17 mouse cellular contexts compared by ENCODE assay signal in the genomic region with DNA sequence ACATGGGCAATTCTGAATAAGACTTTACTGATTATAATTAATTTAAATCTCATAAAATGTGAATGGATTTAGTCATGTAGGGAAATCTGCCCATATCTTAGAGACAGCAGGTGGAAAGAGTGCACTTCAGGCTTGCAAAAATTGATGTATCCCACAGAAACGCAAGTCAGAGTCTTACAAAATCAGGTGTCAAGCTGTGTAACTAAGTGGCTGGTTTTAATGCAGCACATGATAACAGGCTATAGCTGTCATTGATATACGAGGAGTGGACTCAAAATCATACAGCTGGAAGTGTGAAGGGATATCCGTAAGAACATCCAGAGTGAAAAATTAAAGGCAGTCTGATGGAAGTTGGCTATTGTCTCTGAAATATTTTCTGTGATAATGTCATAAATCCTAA.
A peak's percentile ranks its signal among the peaks of the same experiment; 100 is the strongest.
DNase-seq lines count a peak whose midpoint lies in the region; ATAC-seq and TF ChIP-seq lines count a peak whose summit lies in the region.
"Had no signal": no experiment of that assay in that cellular context is flagged by ENCODE, and none has a peak within 500 bp of the region (broad histone marks: within the 10 kb centered on the region; RNA-seq: fewer than 3 reads in every experiment).

No protein-coding gene starts in this region.

- 68% methylated on average over 3 of the region's 3 CpGs for WGBS in forebrain, embryonic 13.5 days
- WGBS in forebrain, embryonic 11.5 days: 67% methylated on average over 3 of the region's 3 CpGs
- WGBS in hindbrain, embryonic 15.5 days: 53% methylated on average over 3 of the region's 3 CpGs
- 84% methylated on average over 3 of the region's 3 CpGs for WGBS in hindbrain, embryonic 10.5 days
- WGBS in midbrain, embryonic 14.5 days: 64% methylated on average over 3 of the region's 3 CpGs
- 48% methylated on average over 3 of the region's 3 CpGs for WGBS in midbrain, postnatal 0 days
- WGBS in liver, embryonic 11.5 days: 72% methylated on average over 3 of the region's 3 CpGs

- no peak for DNase-seq in forebrain, embryonic 11.5 days (ENCODE audit: low spot score)
- DNase-seq in hindbrain, embryonic 10.5 days (ENCODE audit: low spot score): no peak
- peak; percentile 16 for DNase-seq in midbrain, embryonic 14.5 days
- DNase-seq in midbrain, postnatal 0 days (ENCODE audit: low spot score): no peak
- no peak for DNase-seq in liver, embryonic 11.5 days (ENCODE audit: low spot score)
- DNase-seq: adrenal gland, postnatal 10 days; cerebellum, adult 11-12 months; cerebellum, adult 9-10 months; cerebellum, postnatal 25 days; gastrocnemius, postnatal 36 days; heart, adult 11 months; heart, postnatal 36 days had no signal

- H3K4me1 ChIP-seq in forebrain, embryonic 13.5 days: no peaks in the 10 kb centered on the region
- no peaks in the 10 kb centered on the region for H3K4me1 ChIP-seq in forebrain, embryonic 11.5 days (replicated peaks; ENCODE audit: control insufficient read depth, insufficient read depth, low read length)
- H3K4me1 ChIP-seq in hindbrain, embryonic 15.5 days (replicated peaks): peaks cover 9% of the 10 kb centered on the region
- no peaks in the 10 kb centered on the region for H3K4me1 ChIP-seq in hindbrain, embryonic 10.5 days (replicated peaks)
- peaks cover 5% of the 10 kb centered on the region for H3K4me1 ChIP-seq in midbrain, embryonic 14.5 days (ENCODE audit: control insufficient read depth, insufficient read depth, low read length)
- no peaks in the 10 kb centered on the region for H3K4me1 ChIP-seq in midbrain, postnatal 0 days (ENCODE audit: insufficient read depth, low read length)
- H3K4me1 ChIP-seq in liver, embryonic 11.5 days (replicated peaks; ENCODE audit: control insufficient read depth, insufficient read depth, low read length): no peaks in the 10 kb centered on the region
- H3K4me1 ChIP-seq: embryonic facial prominence, embryonic 12.5 days; heart, embryonic 13.5 days had no signal

- H3K4me2 ChIP-seq in forebrain, embryonic 13.5 days: no peak overlapping the region
- no peak overlapping the region for H3K4me2 ChIP-seq in forebrain, embryonic 11.5 days (ENCODE audit: low read depth, low read length, severe bottlenecking)
- H3K4me2 ChIP-seq in hindbrain, embryonic 15.5 days: no peak overlapping the region
- no peak overlapping the region for H3K4me2 ChIP-seq in midbrain, embryonic 14.5 days (ENCODE audit: low read length)
- H3K4me2 ChIP-seq in midbrain, postnatal 0 days (ENCODE audit: low read depth, low read length, poor library complexity, severe bottlenecking): no peak overlapping the region
- no peak overlapping the region for H3K4me2 ChIP-seq in liver, embryonic 11.5 days
- H3K4me2 ChIP-seq: embryonic facial prominence, embryonic 12.5 days; heart, embryonic 13.5 days had no signal

- no peak overlapping the region for H3K4me3 ChIP-seq in forebrain, embryonic 13.5 days
- H3K4me3 ChIP-seq in forebrain, embryonic 11.5 days (ENCODE audit: low read depth, low read length): no peak overlapping the region
- no peak overlapping the region for H3K4me3 ChIP-seq in hindbrain, embryonic 15.5 days
- no peak overlapping the region for H3K4me3 ChIP-seq in hindbrain, embryonic 10.5 days
- no peak overlapping the region for H3K4me3 ChIP-seq in midbrain, embryonic 14.5 days (replicated peaks; ENCODE audit: low read depth, low read length)
- no peak overlapping the region for H3K4me3 ChIP-seq in midbrain, postnatal 0 days (ENCODE audit: low read depth, low read length)
- no peak overlapping the region for H3K4me3 ChIP-seq in liver, embryonic 11.5 days (ENCODE audit: low read depth, low read length)
- H3K4me3 ChIP-seq: embryonic facial prominence, embryonic 12.5 days; heart, embryonic 13.5 days had no signal

- no peaks in the 10 kb centered on the region for H3K9me3 ChIP-seq in forebrain, embryonic 13.5 days (replicated peaks)
- H3K9me3 ChIP-seq in forebrain, embryonic 11.5 days (ENCODE audit: control insufficient read depth, low read length): no peaks in the 10 kb centered on the region
- no peaks in the 10 kb centered on the region for H3K9me3 ChIP-seq in hindbrain, embryonic 15.5 days
- H3K9me3 ChIP-seq in hindbrain, embryonic 10.5 days: 0 out of 2 replicates have a peak, but pooled peaks cover 2% of the 10 kb centered on the region
- H3K9me3 ChIP-seq in midbrain, embryonic 14.5 days (ENCODE audit: control insufficient read depth, low read length): peaks cover 5% of the 10 kb centered on the region; the same call in 1 of the 2 replicates
- no peaks in the 10 kb centered on the region for H3K9me3 ChIP-seq in midbrain, postnatal 0 days (ENCODE audit: low read length)
- no peaks in the 10 kb centered on the region for H3K9me3 ChIP-seq in liver, embryonic 11.5 days (ENCODE audit: control insufficient read depth, low read length)
- H3K9me3 ChIP-seq: embryonic facial prominence, embryonic 12.5 days; heart, embryonic 13.5 days had no signal

- ATAC-seq in forebrain, embryonic 13.5 days: no peak
- no peak for ATAC-seq in forebrain, embryonic 11.5 days (replicated peaks; ENCODE audit: low FRiP score)
- ATAC-seq in hindbrain, embryonic 15.5 days (ENCODE audit: low FRiP score, low read depth): 0 out of 2 replicates have a peak, but pooled peaks have one; percentile 38
- no peak for ATAC-seq in midbrain, embryonic 14.5 days (ENCODE audit: low FRiP score, low TSS enrichment)
- ATAC-seq in midbrain, postnatal 0 days (ENCODE audit: low FRiP score): no peak
- ATAC-seq in liver, embryonic 11.5 days (replicated peaks; ENCODE audit: low FRiP score): no peak
- ATAC-seq: hindbrain, postnatal 0 days had no signal

- TF ChIP-seq CTCF in midbrain, postnatal 0 days (IDR thresholded peaks at IDR 0.05): no peak

- H3K27ac ChIP-seq in forebrain, embryonic 13.5 days: peak overlapping the region; percentile 44; the same call in 1 of the 2 replicates
- no peak overlapping the region for H3K27ac ChIP-seq in forebrain, embryonic 11.5 days (ENCODE audit: low read depth, low read length)
- no peak overlapping the region for H3K27ac ChIP-seq in hindbrain, embryonic 15.5 days (replicated peaks)
- H3K27ac ChIP-seq in hindbrain, embryonic 10.5 days: no peak overlapping the region
- no peak overlapping the region for H3K27ac ChIP-seq in midbrain, embryonic 14.5 days (replicated peaks; ENCODE audit: low read depth, low read length)
- H3K27ac ChIP-seq in midbrain, postnatal 0 days (ENCODE audit: low read depth, low read length): no peak overlapping the region
- H3K27ac ChIP-seq in liver, embryonic 11.5 days (ENCODE audit: low read depth, low read length): no peak overlapping the region
- H3K27ac ChIP-seq: embryonic facial prominence, embryonic 12.5 days; heart, embryonic 13.5 days; hindbrain, postnatal 0 days had no signal

- no peak overlapping the region for H3K9ac ChIP-seq in forebrain, embryonic 13.5 days
- no peak overlapping the region for H3K9ac ChIP-seq in forebrain, embryonic 11.5 days (ENCODE audit: low read length)
- no peak overlapping the region for H3K9ac ChIP-seq in hindbrain, embryonic 15.5 days
- H3K9ac ChIP-seq in midbrain, embryonic 14.5 days (replicated peaks; ENCODE audit: low read length): no peak overlapping the region
- H3K9ac ChIP-seq in midbrain, postnatal 0 days (replicated peaks; ENCODE audit: low read length, poor library complexity, severe bottlenecking): no peak overlapping the region
- H3K9ac ChIP-seq in liver, embryonic 11.5 days (ENCODE audit: low read depth, low read length): no peak overlapping the region
- H3K9ac ChIP-seq: embryonic facial prominence, embryonic 12.5 days; heart, embryonic 13.5 days had no signal

- H3K36me3 ChIP-seq in forebrain, embryonic 13.5 days (ENCODE audit: poor library complexity, severe bottlenecking): no peaks in the 10 kb centered on the region
- no peaks in the 10 kb centered on the region for H3K36me3 ChIP-seq in forebrain, embryonic 11.5 days (ENCODE audit: control insufficient read depth, insufficient read depth, low read length)
- no peaks in the 10 kb centered on the region for H3K36me3 ChIP-seq in hindbrain, embryonic 15.5 days
- H3K36me3 ChIP-seq in hindbrain, embryonic 10.5 days: no peaks in the 10 kb centered on the region
- H3K36me3 ChIP-seq in midbrain, embryonic 14.5 days (ENCODE audit: control insufficient read depth, insufficient read depth, low read length): no peaks in the 10 kb centered on the region
- H3K36me3 ChIP-seq in midbrain, postnatal 0 days (ENCODE audit: insufficient read depth, low read length): no peaks in the 10 kb centered on the region
- no peaks in the 10 kb centered on the region for H3K36me3 ChIP-seq in liver, embryonic 11.5 days (ENCODE audit: control insufficient read depth, insufficient read depth, low read length)
- H3K36me3 ChIP-seq: embryonic facial prominence, embryonic 12.5 days; heart, embryonic 13.5 days had no signal

- H3K27me3 ChIP-seq in forebrain, embryonic 13.5 days: no peaks in the 10 kb centered on the region
- no peaks in the 10 kb centered on the region for H3K27me3 ChIP-seq in forebrain, embryonic 11.5 days (ENCODE audit: control insufficient read depth, insufficient read depth, low read length)
- no peaks in the 10 kb centered on the region for H3K27me3 ChIP-seq in hindbrain, embryonic 15.5 days
- no peaks in the 10 kb centered on the region for H3K27me3 ChIP-seq in hindbrain, embryonic 10.5 days (ENCODE audit: insufficient read depth, poor library complexity, severe bottlenecking)
- no peaks in the 10 kb centered on the region for H3K27me3 ChIP-seq in midbrain, embryonic 14.5 days (ENCODE audit: control insufficient read depth, insufficient read depth, low read length)
- H3K27me3 ChIP-seq in midbrain, postnatal 0 days (ENCODE audit: insufficient read depth, low read length): no peaks in the 10 kb centered on the region
- no peaks in the 10 kb centered on the region for H3K27me3 ChIP-seq in liver, embryonic 11.5 days (replicated peaks; ENCODE audit: control insufficient read depth, insufficient read depth, low read length)
- H3K27me3 ChIP-seq: embryonic facial prominence, embryonic 12.5 days; heart, embryonic 13.5 days had no signal
